Mouse (Mus musculus) megakaryocyte-erythroid progenitor cell, adult 5-6 weeks (primary cell): ENCODE measurements around the gene Mfsd1. TPM values are rescaled to one million over a fixed set of nuclear protein-coding genes. Genes with fewer than 3 reads are reported as not detected.

ENCODE experiments used
- ATAC-seq: replicated peaks from 2 replicates; pipeline ENCODE4 v1.8.0; 2016; ENCODE audit warnings: mild to moderate bottlenecking, inconsistent platforms; ENCODE audit not compliant: severe bottlenecking, poor library complexity, low FRiP score, low TSS enrichment
- total RNA-seq, 2 experiments: library from RNA; stranded (forward) in 1 of 2; stranded (reverse) in 1 of 2; fragments of 200-1000, 215-1000 nt in 1 of 2; fragments of >200 nt in 1 of 2; fragmentation: Nextera tagmentation in 1 of 2; gene quantifications; 2 replicates each; pipeline ENCODE4 v1.2.3; 2014 to 2017

The Mfsd1 gene
- total RNA-seq, 2 experiments from 2014 or later: 25.0 to 133 TPM

- no peak for ATAC-seq
Observed at GRCm38 (mm10) chr3:67601616-67602138, 19.1 kb downstream of the Mfsd1 start.

GRCm38 (mm10) chr3:67618222-67618621, 35.7 kb downstream of the Mfsd1 start:
- ATAC-seq: no peak

- ATAC-seq: no peak
Observed at GRCm38 (mm10) chr3:67624629-67625028, 42.1 kb downstream of the Mfsd1 start.

GRCm38 (mm10) chr3:67643135-67643534, 60.6 kb downstream of the Mfsd1 start:
- ATAC-seq: no peak

- no peak for ATAC-seq
Observed at GRCm38 (mm10) chr3:67645640-67646466, 63.3 kb downstream of the Mfsd1 start.

Other genes starting within 250 kb of the Mfsd1 start
- not detected in 2 replicates for gene Mlf1, start 208.6 kb upstream of the Mfsd1 start, total RNA-seq (2014; fragmentation: Nextera tagmentation)
- gene Mlf1, start 208.6 kb upstream of the Mfsd1 start, total RNA-seq (2017): not detected in 2 replicates
- not detected in 2 replicates for gene Gm17402, start 207.6 kb upstream of the Mfsd1 start, total RNA-seq (2014; fragmentation: Nextera tagmentation)
- gene Gm17402, start 207.6 kb upstream of the Mfsd1 start, total RNA-seq (2017): not detected in 2 replicates
- gene Gfm1, start 152.6 kb upstream of the Mfsd1 start, total RNA-seq (2014; fragmentation: Nextera tagmentation): 43.2 and 58.5 TPM in 2 replicates
- 95.9 and 175 TPM in 2 replicates for gene Gfm1, start 152.6 kb upstream of the Mfsd1 start, total RNA-seq (2017)
- 9.2 and 11.6 TPM in 2 replicates for gene Lxn, start 118.8 kb upstream of the Mfsd1 start, total RNA-seq (2014; fragmentation: Nextera tagmentation)
- gene Lxn, start 118.8 kb upstream of the Mfsd1 start, total RNA-seq (2017): 2.4 and 5.7 TPM in 2 replicates
- not detected in 2 replicates for gene Rarres1, start 67.2 kb upstream of the Mfsd1 start, total RNA-seq (2014; fragmentation: Nextera tagmentation)
- gene Rarres1, start 67.2 kb upstream of the Mfsd1 start, total RNA-seq (2017): not detected in 2 replicates